Mouse (Mus musculus) CD8-positive naive resting alpha-beta T cell, adult 2 months (primary cell): ENCODE results near the gene Bloc1s1.

ENCODE experiments used
- DNase-seq, 2 experiments: peaks; one replicate each; pipeline ENCODE4 v3.0.0; 2022; ENCODE audit warnings: low read depth in 2 of 2, low spot score in 2 of 2

Bloc1s1 gene

GRCm38 (mm10) chr10:128909567-128910028 is 14.2 kb downstream of the Bloc1s1 start:
- DNase-seq = no peak

DNA sequence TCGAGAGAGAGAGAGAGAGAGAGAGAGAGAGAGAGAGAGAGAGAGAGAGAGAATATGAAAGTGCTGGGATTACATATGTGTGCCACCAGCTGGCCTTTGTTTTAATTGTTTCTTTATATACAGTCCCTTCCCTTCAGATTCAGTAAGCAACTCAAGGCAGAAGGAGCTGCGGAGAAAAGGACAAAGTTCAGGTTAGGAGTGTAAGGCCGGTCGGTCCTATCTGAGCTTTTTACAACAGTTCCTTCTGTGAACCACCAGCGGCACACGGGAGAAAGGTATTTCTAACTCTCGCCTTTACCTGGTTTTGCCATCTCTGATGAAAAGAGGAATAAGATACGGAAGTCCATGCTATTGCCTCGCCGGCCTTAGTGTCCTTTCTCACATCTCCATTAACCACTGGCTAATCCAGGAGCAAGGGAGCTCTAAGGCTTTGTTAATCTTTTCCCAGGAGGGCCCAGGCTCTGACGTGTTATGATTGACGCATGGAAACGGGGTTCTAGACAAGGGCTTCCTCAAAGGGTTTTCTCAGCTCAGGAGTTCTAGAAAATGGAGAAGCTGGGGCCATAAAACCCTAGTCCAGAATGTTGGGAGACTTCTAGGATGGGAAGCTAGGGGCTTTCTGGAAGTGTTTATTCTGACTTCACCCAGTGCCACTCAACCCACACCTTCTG is 14.9 kb downstream of the Bloc1s1 start:
- no peak for DNase-seq

DNA sequence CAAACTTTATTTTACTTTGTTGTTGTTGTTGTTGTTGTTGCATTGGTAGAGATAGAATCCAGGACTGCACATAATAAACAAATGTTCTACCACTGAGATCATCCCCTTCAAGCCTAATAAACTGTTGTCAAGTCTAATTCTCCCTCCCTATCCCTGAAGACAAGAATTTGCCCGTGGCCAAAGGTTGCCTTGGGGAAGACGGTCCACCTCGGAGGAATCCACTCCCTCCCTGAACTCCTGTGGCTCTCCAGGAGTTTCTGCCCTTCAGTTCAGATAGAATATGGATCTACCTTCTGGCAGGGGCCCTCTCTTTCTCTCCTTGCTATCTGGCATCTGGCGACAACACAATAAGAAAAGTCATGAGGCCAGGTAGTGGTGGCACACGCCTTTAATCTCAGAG is 19.0 kb downstream of the Bloc1s1 start:
- no peak for DNase-seq

GRCm38 (mm10) chr10:128902409-128902988 is 21.3 kb downstream of the Bloc1s1 start:
- no peak for DNase-seq

GRCm38 (mm10) chr10:128901409-128901808 is 22.4 kb downstream of the Bloc1s1 start:
- no peak for DNase-seq

- no peak for DNase-seq
These were observed 23.1 kb downstream of the Bloc1s1 start, which contains the start of gene Cd63 for GRCm38 (mm10) chr10:128900698-128901097. Gene Cd63, plus strand, starts transcription at chr10:128900989.

- no peak for DNase-seq
These were observed 23.9 kb downstream of the Bloc1s1 start for GRCm38 (mm10) chr10:128899759-128900490.

DNA sequence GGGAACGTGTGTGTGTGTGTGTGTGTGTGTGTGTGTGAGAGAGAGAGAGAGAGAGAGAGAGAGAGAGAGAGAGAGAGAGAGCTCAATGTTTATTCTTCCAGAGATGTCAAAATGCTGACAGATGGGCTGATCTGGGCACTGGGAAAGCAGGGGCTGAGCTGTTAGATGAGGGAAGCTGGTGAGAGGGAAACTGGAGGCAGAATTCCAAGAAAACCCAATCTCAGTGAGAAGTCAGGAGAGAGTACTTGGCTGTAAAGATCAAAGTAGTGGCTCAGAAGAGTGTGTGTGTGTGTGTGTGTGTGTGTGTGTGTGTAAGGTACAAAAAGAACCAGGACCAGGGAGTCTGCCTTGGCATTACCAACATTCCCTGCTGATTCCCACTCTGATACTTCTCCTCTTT is 26.3 kb downstream of the Bloc1s1 start:
- DNase-seq = no peak

DNA sequence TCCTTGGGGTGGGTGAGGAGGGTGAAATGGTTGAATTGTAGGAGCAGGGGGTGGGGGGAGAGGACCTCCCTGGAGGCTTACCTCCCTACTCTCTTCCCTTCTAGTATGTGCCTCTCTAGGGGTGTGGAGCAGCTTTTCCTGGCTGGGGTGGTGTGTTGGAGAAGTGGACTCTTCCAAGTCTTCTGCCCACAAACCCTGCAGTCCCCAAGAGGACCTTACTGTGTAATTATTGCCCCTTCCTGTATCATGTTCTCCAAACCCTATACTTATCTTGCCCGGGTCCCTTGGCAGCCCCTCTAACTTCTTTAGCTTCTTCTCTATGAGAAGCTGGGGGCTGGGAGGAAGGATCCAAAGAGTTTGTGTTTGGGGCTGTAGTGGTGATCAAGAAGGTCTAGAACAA is 27.0 kb downstream of the Bloc1s1 start:
- no peak for DNase-seq

- no peak for DNase-seq
These were observed 27.7 kb downstream of the Bloc1s1 start for GRCm38 (mm10) chr10:128895952-128896693.

- peak; percentile 77 to 84 for DNase-seq
These were observed 28.4 kb downstream of the Bloc1s1 start for GRCm38 (mm10) chr10:128895437-128895836.

GRCm38 (mm10) chr10:128892246-128892645 is 31.6 kb downstream of the Bloc1s1 start:
- no peak for DNase-seq

- DNase-seq = peak in 1 of 2 experiments; percentile 33
These were observed 32.3 kb downstream of the Bloc1s1 start, which contains the start of gene Gdf11 for GRCm38 (mm10) chr10:128891296-128892094. Gene Gdf11, minus strand, starts transcription at chr10:128891718.

GRCm38 (mm10) chr10:128890383-128891295 is 33.2 kb downstream of the Bloc1s1 start:
- DNase-seq = peak; percentile 13 to 20

- no peak for DNase-seq
These were observed 34.0 kb downstream of the Bloc1s1 start for GRCm38 (mm10) chr10:128889846-128890245.

- DNase-seq = no peak
These were observed 34.7 kb downstream of the Bloc1s1 start for GRCm38 (mm10) chr10:128888941-128889827.

DNA sequence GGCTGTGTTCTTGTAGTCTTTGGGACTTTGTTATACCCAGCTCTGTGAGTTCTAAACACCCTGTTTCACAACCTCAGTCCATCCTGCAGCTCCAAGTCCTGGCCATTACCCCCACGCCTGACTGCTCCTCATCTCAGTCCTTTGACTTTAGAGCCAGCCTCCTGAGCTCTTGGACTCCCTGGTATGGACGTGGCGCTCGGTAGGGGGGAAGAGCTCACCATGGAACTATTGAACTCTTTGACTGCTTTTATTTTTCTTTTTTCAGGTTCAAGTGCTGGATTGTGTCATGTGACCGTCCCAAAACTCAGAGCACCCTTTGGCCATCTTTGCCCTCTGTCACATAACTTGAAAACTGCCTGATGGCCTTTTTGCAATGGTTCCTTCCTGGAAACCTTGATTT is 41.8 kb downstream of the Bloc1s1 start:
- DNase-seq = no peak

GRCm38 (mm10) chr10:128878811-128879210 is 45.0 kb downstream of the Bloc1s1 start:
- DNase-seq = no peak
